Mouse (Mus musculus) inflammation-experienced regulatory T-cells (primary cell): Measurements from ENCODE around the gene Cyp2d12. TPM values are rescaled to one million over a fixed set of nuclear protein-coding genes. Genes with fewer than 3 reads are reported as not detected.

Experiments used
- polyA plus RNA-seq, 2 experiments: library from polyadenylated mRNA; unstranded; fragments of 100-300 nt; shearing (Covaris generic); gene quantifications; one replicate each; pipeline ENCODE4 v1.2.1; 2017

Gene Cyp2d12
- polyA plus RNA-seq: under 1 TPM; 0.12 to 0.27 TPM

DNA sequence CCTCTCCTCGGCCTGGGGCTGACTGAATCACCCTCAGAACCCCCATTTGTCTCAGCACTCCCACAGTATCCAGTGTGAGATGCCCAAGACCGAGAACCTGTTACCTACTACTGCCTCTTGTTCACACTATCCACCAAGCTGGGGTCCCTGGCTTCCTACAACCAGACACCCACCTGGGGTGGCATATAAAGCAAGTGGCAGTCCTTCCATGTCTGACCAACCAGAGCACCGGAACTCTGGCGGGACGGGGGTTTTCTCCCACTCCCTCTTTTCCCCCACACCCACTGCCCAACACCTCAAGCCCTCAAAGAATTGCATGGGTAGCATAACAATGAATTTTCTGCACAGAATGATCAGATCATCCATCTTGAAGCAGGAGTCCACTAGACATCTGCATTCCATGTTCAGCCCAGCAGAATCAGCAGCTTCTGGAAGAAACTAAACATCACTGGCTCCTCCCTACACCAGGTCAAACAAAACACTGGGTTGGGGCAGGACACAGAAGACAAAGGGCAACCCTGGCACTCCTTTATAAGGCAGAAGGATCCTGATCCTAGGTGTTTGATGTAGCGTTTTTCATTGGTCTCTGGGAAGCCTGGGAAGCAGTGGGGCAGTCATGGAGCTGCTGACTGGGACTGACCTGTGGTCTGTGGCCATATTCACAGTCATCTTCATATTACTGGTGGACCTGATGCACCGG is at the start of gene Cyp2d12:
Cyp2d12 (plus strand) TSS at position 542 of the 700 bp plus-strand sequence.

Other genes starting within 250 kb of the Cyp2d12 start
- 10 to 100 TPM; 66.4 to 73.4 TPM for gene Naga, start 216.1 kb upstream of the Cyp2d12 start, polyA plus RNA-seq
- gene Pheta2, start 216.1 kb upstream of the Cyp2d12 start, polyA plus RNA-seq: 10 to 100 TPM in 1 of 2 experiments, 1 to 10 TPM in 1; 3.7 to 11.0 TPM
- gene Smdt1, start 216.1 kb upstream of the Cyp2d12 start, polyA plus RNA-seq: 100 to 1,000 TPM; 162 to 165 TPM
- 100 to 1,000 TPM; 263 to 291 TPM for gene Ndufa6, start 200.8 kb upstream of the Cyp2d12 start, polyA plus RNA-seq
- gene Cyp2d22, start 174.8 kb upstream of the Cyp2d12 start, polyA plus RNA-seq: 1 to 10 TPM; 6.8 to 9.8 TPM
- not detected for gene Cyp2d11, start 161.1 kb upstream of the Cyp2d12 start, polyA plus RNA-seq
- gene Cyp2d10, start 147.9 kb upstream of the Cyp2d12 start, polyA plus RNA-seq: under 1 TPM; 0.31 to 0.44 TPM
- gene Cyp2d9, start 121.6 kb upstream of the Cyp2d12 start, polyA plus RNA-seq: under 1 TPM in 1 of 2 experiments, not detected in 1; 0.93 TPM
- under 1 TPM in 1 of 2 experiments, not detected in 1; 0.94 TPM for gene Cyp2d34, start 65.9 kb downstream of the Cyp2d12 start, polyA plus RNA-seq
- gene Cyp2d40, start 209.1 kb downstream of the Cyp2d12 start, polyA plus RNA-seq: not detected
- gene Cyp2d26, start 239.2 kb downstream of the Cyp2d12 start, polyA plus RNA-seq: not detected